Mouse (Mus musculus): ENCODE measurements around the gene Gm28048. TPM values are rescaled to one million over a fixed set of nuclear protein-coding genes. Genes with fewer than 3 reads are reported as not detected.
A peak's percentile ranks its signal among the peaks of the same experiment; 100 is the strongest.

Gene Gm28048
- total and polyA plus RNA-seq, 2 experiments, result 13.0 TPM; not detected in 1

GRCm38 (mm10) chr11:22813921-22814704, 167.8 kb downstream of the Gm28048 start:
- H3K27ac ChIP-seq (replicated peaks; ENCODE audit: insufficient read depth, low read depth, low read length), result 0 out of 2 replicates have a peak overlapping the region, but pooled peaks have one; percentile 10
- no peak overlapping the region for H3K4me3 ChIP-seq (ENCODE audit: insufficient read depth, low read depth, low read length)
- TF ChIP-seq POLR2A (IDR thresholded peaks at IDR 0.05; ENCODE audit: extremely low read depth, insufficient read depth, low read length) (no peak), CTCF (IDR thresholded peaks at IDR 0.05; ENCODE audit: low read depth, low read length) (no peak)
- no peaks in the 10 kb centered on the region for H3K27me3 ChIP-seq (ENCODE audit: control insufficient read depth, insufficient read depth, low read length)
- WGBS, result 66% methylated on average over 5 of the region's 5 CpGs
- DNase-seq (ENCODE audit: extremely low read depth, low read depth, low spot score), result peak; percentile 34
- H3K9ac ChIP-seq (ENCODE audit: low read depth, low read length), result no peak overlapping the region
- no peaks in the 10 kb centered on the region for H3K79me2 ChIP-seq (ENCODE audit: control insufficient read depth, insufficient read depth, low read length)
- peaks cover 6% of the 10 kb centered on the region; the same call in 1 of the 2 replicates for H3K4me1 ChIP-seq (ENCODE audit: control insufficient read depth, insufficient read depth, low read length)
- no peaks in the 10 kb centered on the region for H3K36me3 ChIP-seq (ENCODE audit: control insufficient read depth, insufficient read depth, low read length)

GRCm38 (mm10) chr11:22813427-22813826, 168.5 kb downstream of the Gm28048 start:
- Histone ChIP-seq H3K27me3 (ENCODE audit: control insufficient read depth, insufficient read depth, low read length) (no peaks in the 10 kb centered on the region), H3K79me2 (ENCODE audit: control insufficient read depth, insufficient read depth, low read length) (no peaks in the 10 kb centered on the region), H3K9ac (ENCODE audit: low read depth, low read length) (no peak overlapping the region), H3K4me3 (ENCODE audit: insufficient read depth, low read depth, low read length) (no peak overlapping the region), H3K4me1 (ENCODE audit: control insufficient read depth, insufficient read depth, low read length) (peaks cover 6% of the 10 kb centered on the region; the same call in 1 of the 2 replicates), H3K36me3 (ENCODE audit: control insufficient read depth, insufficient read depth, low read length) (no peaks in the 10 kb centered on the region), H3K27ac (replicated peaks; ENCODE audit: insufficient read depth, low read depth, low read length) (no peak overlapping the region)
- TF ChIP-seq POLR2A (IDR thresholded peaks at IDR 0.05; ENCODE audit: extremely low read depth, insufficient read depth, low read length), result no peak
- TF ChIP-seq CTCF (IDR thresholded peaks at IDR 0.05; ENCODE audit: low read depth, low read length), result no peak
- WGBS, result 80% methylated on average over 3 of the region's 3 CpGs
- no peak for DNase-seq (ENCODE audit: extremely low read depth, low read depth, low spot score)

GRCm38 (mm10) chr11:22811413-22811812, 170.5 kb downstream of the Gm28048 start:
- 97% methylated on average over 3 of the region's 3 CpGs for WGBS
- Histone ChIP-seq H3K4me1 (ENCODE audit: control insufficient read depth, insufficient read depth, low read length) (peaks cover 6% of the 10 kb centered on the region; the same call in 1 of the 2 replicates), H3K27me3 (ENCODE audit: control insufficient read depth, insufficient read depth, low read length) (no peaks in the 10 kb centered on the region), H3K9ac (ENCODE audit: low read depth, low read length) (no peak overlapping the region), H3K4me3 (ENCODE audit: insufficient read depth, low read depth, low read length) (no peak overlapping the region), H3K27ac (replicated peaks; ENCODE audit: insufficient read depth, low read depth, low read length) (no peak overlapping the region), H3K79me2 (ENCODE audit: control insufficient read depth, insufficient read depth, low read length) (no peaks in the 10 kb centered on the region), H3K36me3 (ENCODE audit: control insufficient read depth, insufficient read depth, low read length) (no peaks in the 10 kb centered on the region)
- DNase-seq (ENCODE audit: extremely low read depth, low read depth, low spot score), result no peak
- TF ChIP-seq POLR2A (IDR thresholded peaks at IDR 0.05; ENCODE audit: extremely low read depth, insufficient read depth, low read length) (no peak), CTCF (IDR thresholded peaks at IDR 0.05; ENCODE audit: low read depth, low read length) (no peak)

- Histone ChIP-seq H3K4me1 (ENCODE audit: control insufficient read depth, insufficient read depth, low read length) (peaks cover 5% of the 10 kb centered on the region; the same call in 1 of the 2 replicates), H3K27ac (replicated peaks; ENCODE audit: insufficient read depth, low read depth, low read length) (no peak overlapping the region), H3K79me2 (ENCODE audit: control insufficient read depth, insufficient read depth, low read length) (no peaks in the 10 kb centered on the region), H3K36me3 (ENCODE audit: control insufficient read depth, insufficient read depth, low read length) (no peaks in the 10 kb centered on the region), H3K4me3 (ENCODE audit: insufficient read depth, low read depth, low read length) (no peak overlapping the region), H3K9ac (ENCODE audit: low read depth, low read length) (no peak overlapping the region), H3K27me3 (ENCODE audit: control insufficient read depth, insufficient read depth, low read length) (no peaks in the 10 kb centered on the region)
- DNase-seq (ENCODE audit: extremely low read depth, low read depth, low spot score), result peak; percentile 9
- no peak for TF ChIP-seq CTCF (IDR thresholded peaks at IDR 0.05; ENCODE audit: low read depth, low read length)
- TF ChIP-seq POLR2A (IDR thresholded peaks at IDR 0.05; ENCODE audit: extremely low read depth, insufficient read depth, low read length), result no peak
- WGBS, result 82% methylated on average over 7 of the region's 7 CpGs
Measured at GRCm38 (mm10) chr11:22809465-22810096, 172.3 kb downstream of the Gm28048 start.

DNA sequence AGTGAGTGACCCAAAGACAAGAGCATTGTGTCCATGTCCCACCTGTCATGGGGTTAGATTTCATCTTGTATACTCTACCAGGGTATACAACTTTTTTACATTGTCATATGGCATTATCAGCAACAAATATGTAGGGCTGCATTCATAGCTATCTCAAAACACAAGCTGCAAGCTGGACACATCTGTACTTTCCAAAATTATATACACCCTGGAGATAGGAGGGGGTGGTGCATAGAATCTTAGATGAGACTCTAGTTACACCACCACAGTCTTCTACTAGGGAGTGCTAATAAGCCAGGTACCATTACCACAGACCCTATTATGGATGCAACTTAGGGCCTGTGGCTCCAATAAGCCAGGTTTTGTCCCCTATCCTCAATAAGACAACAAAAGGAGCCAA, 173.8 kb downstream of the Gm28048 start:
- H3K27me3 ChIP-seq (ENCODE audit: control insufficient read depth, insufficient read depth, low read length), result no peaks in the 10 kb centered on the region
- H3K36me3 ChIP-seq (ENCODE audit: control insufficient read depth, insufficient read depth, low read length), result no peaks in the 10 kb centered on the region
- H3K27ac ChIP-seq (replicated peaks; ENCODE audit: insufficient read depth, low read depth, low read length), result no peak overlapping the region
- no peak for DNase-seq (ENCODE audit: extremely low read depth, low read depth, low spot score)
- H3K79me2 ChIP-seq (ENCODE audit: control insufficient read depth, insufficient read depth, low read length), result no peaks in the 10 kb centered on the region
- H3K9ac ChIP-seq (ENCODE audit: low read depth, low read length), result no peak overlapping the region
- H3K4me3 ChIP-seq (ENCODE audit: insufficient read depth, low read depth, low read length), result no peak overlapping the region
- no peaks in the 10 kb centered on the region; the same call in 1 of the 2 replicates for H3K4me1 ChIP-seq (ENCODE audit: control insufficient read depth, insufficient read depth, low read length)
- no peak for TF ChIP-seq CTCF (IDR thresholded peaks at IDR 0.05; ENCODE audit: low read depth, low read length)
- no peak for TF ChIP-seq POLR2A (IDR thresholded peaks at IDR 0.05; ENCODE audit: extremely low read depth, insufficient read depth, low read length)
